Mouse (Mus musculus): ENCODE results near the gene Slc25a4.
"Not testable (repeated sequence)": the region's sequence is repeated elsewhere in the genome, so short reads cannot be mapped to it uniquely, and the experiment has no call there.

The Slc25a4 gene

GRCm38 (mm10) chr8:46210404-46211315 is at the start of gene Slc25a4:
Gene Slc25a4, minus strand, starts transcription at chr8:46211284.
- peak; percentile 73 for DNase-seq (ENCODE audit: extremely low spot score, low read depth, low spot score)

- no peak for DNase-seq (ENCODE audit: extremely low spot score, low read depth, low spot score)
These were observed 47.0 kb upstream of the Slc25a4 start for GRCm38 (mm10) chr8:46257921-46258682.

- no peak for DNase-seq (ENCODE audit: extremely low spot score, low read depth, low spot score)
These were observed 41.4 kb upstream of the Slc25a4 start for GRCm38 (mm10) chr8:46252456-46252855.

GRCm38 (mm10) chr8:46251561-46251960 is 40.5 kb upstream of the Slc25a4 start:
- DNase-seq (ENCODE audit: extremely low spot score, low read depth, low spot score): no peak

GRCm38 (mm10) chr8:46246346-46246745 is 35.3 kb upstream of the Slc25a4 start:
- no peak for DNase-seq (ENCODE audit: extremely low spot score, low read depth, low spot score)

GRCm38 (mm10) chr8:46242946-46243345 is 31.9 kb upstream of the Slc25a4 start:
- DNase-seq (ENCODE audit: extremely low spot score, low read depth, low spot score): no peak

- peak; percentile 84 for DNase-seq (ENCODE audit: extremely low spot score, low read depth, low spot score)
These were observed 30.7 kb upstream of the Slc25a4 start for GRCm38 (mm10) chr8:46241568-46242374.

GRCm38 (mm10) chr8:46236441-46237223 is 25.5 kb upstream of the Slc25a4 start:
- no peak for DNase-seq (ENCODE audit: extremely low spot score, low read depth, low spot score)

GRCm38 (mm10) chr8:46234736-46235135 is 23.7 kb upstream of the Slc25a4 start:
- no peak for DNase-seq (ENCODE audit: extremely low spot score, low read depth, low spot score)

- DNase-seq (ENCODE audit: extremely low spot score, low read depth, low spot score): no peak
These were observed 21.7 kb upstream of the Slc25a4 start for GRCm38 (mm10) chr8:46232798-46233197.

- DNase-seq (ENCODE audit: extremely low spot score, low read depth, low spot score): not testable (repeated sequence)
These were observed 20.9 kb upstream of the Slc25a4 start for GRCm38 (mm10) chr8:46231968-46232367.

- DNase-seq (ENCODE audit: extremely low spot score, low read depth, low spot score): no peak
These were observed 15.5 kb upstream of the Slc25a4 start for GRCm38 (mm10) chr8:46226622-46227021.

- DNase-seq (ENCODE audit: extremely low spot score, low read depth, low spot score): no peak
These were observed 14.4 kb upstream of the Slc25a4 start for GRCm38 (mm10) chr8:46225501-46225900.

GRCm38 (mm10) chr8:46220566-46220965 is 9.5 kb upstream of the Slc25a4 start:
- DNase-seq (ENCODE audit: extremely low spot score, low read depth, low spot score): no peak

- no peak for DNase-seq (ENCODE audit: extremely low spot score, low read depth, low spot score)
These were observed 5.8 kb upstream of the Slc25a4 start for GRCm38 (mm10) chr8:46216838-46217237.

GRCm38 (mm10) chr8:46213971-46214480 is 2.9 kb upstream of the Slc25a4 start:
- DNase-seq (ENCODE audit: extremely low spot score, low read depth, low spot score): no peak

GRCm38 (mm10) chr8:46212194-46212593 is 1.1 kb upstream of the Slc25a4 start:
- no peak for DNase-seq (ENCODE audit: extremely low spot score, low read depth, low spot score)

GRCm38 (mm10) chr8:46211611-46212071 is 557 bp upstream of the Slc25a4 start:
- no peak for DNase-seq (ENCODE audit: extremely low spot score, low read depth, low spot score)

- no peak for DNase-seq (ENCODE audit: extremely low spot score, low read depth, low spot score)
These were observed 2.0 kb downstream of the Slc25a4 start for GRCm38 (mm10) chr8:46209057-46209456.

- no peak for DNase-seq (ENCODE audit: extremely low spot score, low read depth, low spot score)
These were observed 2.7 kb downstream of the Slc25a4 start for GRCm38 (mm10) chr8:46208354-46208753.
